Mouse (Mus musculus) midbrain, embryonic 16.5 days (tissue): ENCODE measurements at regions not wholly inside any gene's neighbourhood (a gene's known extent, or its start where the extent isn't known, plus 50 kb on each side); places are given as distances from the start of the nearest gene placed in this dataset.
A peak's percentile ranks its signal among the peaks of the same experiment; 100 is the strongest.

Source experiments
- ATAC-seq: fragments of 200-750 bp; cut with Nextera tagmentation; 2 replicates; pipeline ENCODE4 v1.8.0; 2017; ENCODE audit warnings: moderate TSS enrichment
- H3K27ac ChIP-seq: fragments of 300-500 bp; sonication (generic); 2 replicates; pipeline ENCODE4 v1.5.1; 2014; ENCODE audit warnings: mild to moderate bottlenecking, low read length, mixed read lengths
- H3K27me3 ChIP-seq: fragments of 300-500 bp; sonication (generic); 2 replicates; pipeline ENCODE4 v1.6.1; 2014; ENCODE audit warnings: low read depth, low read length, mixed read lengths; ENCODE audit not compliant: control insufficient read depth, insufficient read depth
- H3K36me3 ChIP-seq: fragments of 300-500 bp; sonication (generic); 2 replicates; pipeline ENCODE4 v1.6.1; 2014; ENCODE audit warnings: mild to moderate bottlenecking, low read length, moderate library complexity, mixed read lengths; ENCODE audit not compliant: control insufficient read depth, insufficient read depth
- H3K4me1 ChIP-seq: fragments of 300-500 bp; sonication (generic); 2 replicates; pipeline ENCODE4 v1.6.1; 2014; ENCODE audit warnings: mild to moderate bottlenecking, low read length, mixed read lengths; ENCODE audit not compliant: control insufficient read depth, insufficient read depth
- H3K4me2 ChIP-seq: fragments of 300-500 bp; sonication (generic); 2 replicates; pipeline ENCODE4 v1.6.1; 2014; ENCODE audit warnings: mild to moderate bottlenecking, low read length, mixed read lengths
- H3K4me3 ChIP-seq: fragments of 300-500 bp; sonication (generic); 2 replicates; pipeline ENCODE4 v1.5.1; 2014; ENCODE audit warnings: low read depth, mild to moderate bottlenecking, low read length, moderate library complexity, mixed read lengths
- H3K9ac ChIP-seq: fragments of 300-500 bp; sonication (generic); 2 replicates; pipeline ENCODE4 v1.6.1; 2014; ENCODE audit warnings: low read depth, low read length, mixed read lengths
- H3K9me3 ChIP-seq: fragments of 300-500 bp; sonication (generic); replicated peaks from 2 replicates; pipeline ENCODE4 v1.6.1; 2014; ENCODE audit warnings: mild to moderate bottlenecking, low read length, mixed read lengths; ENCODE audit not compliant: control insufficient read depth, poor library complexity, severe bottlenecking
- whole genome bisulfite sequencing: fragments of 180-500 bp; shearing (Covaris S2); extraction: QIAGEN DNeasy Blood & Tissue Kit; methylation state at CpG from one replicate; pipeline ENCODE4 v1.1.7; 2014; 5-methylcytosine and 5-hydroxymethylcytosine counted together

DNA sequence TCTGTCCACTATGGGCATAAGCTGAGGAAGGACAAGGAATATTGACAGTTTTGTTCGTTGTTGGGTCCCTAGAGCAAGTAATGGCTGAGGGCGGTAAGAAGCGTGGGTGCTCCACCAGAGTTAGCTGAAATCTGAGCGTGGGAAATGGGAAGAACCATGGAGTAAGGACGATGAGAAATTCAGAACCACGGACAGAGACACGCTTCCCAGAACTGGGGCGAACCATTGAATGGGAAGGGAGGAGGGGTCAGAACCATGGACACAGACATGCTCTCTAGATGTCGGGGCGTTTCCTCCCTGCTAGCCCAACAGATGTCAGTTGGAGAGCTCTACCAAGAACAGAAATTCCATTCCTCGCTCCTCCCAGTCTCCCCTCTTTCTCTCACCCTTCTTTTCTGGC lies 238.2 kb upstream of the Srrm4 start:
- ATAC-seq = no peak
- Histone ChIP-seq H3K4me3 (no peak overlapping the region), H3K4me1 (no peaks in the 10 kb centered on the region), H3K9me3 (no peaks in the 10 kb centered on the region), H3K27me3 (no peaks in the 10 kb centered on the region), H3K4me2 (no peak overlapping the region), H3K36me3 (no peaks in the 10 kb centered on the region), H3K9ac (no peak overlapping the region), H3K27ac (no peak overlapping the region)
- 17% methylated on average over 11 of the region's 11 CpGs for WGBS

DNA sequence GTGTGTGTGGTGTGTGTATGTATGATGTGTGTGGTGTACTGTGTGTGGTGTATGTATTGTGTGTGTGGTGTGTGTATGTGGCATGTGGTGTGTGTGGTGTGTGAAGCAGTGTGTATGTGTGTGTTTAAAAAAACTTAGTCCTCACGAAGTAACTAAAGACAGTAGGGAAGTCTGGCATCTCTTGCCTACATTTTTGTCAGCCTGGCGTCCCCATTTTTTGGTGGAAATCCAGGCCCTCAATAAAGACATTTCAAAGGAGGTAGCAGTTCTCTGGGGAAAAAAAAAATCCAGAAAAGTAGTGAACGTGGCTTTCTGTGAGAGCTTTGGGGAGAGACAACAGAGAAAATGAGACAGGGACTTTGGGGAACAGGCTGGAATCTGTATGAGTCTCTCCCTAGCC lies 231.6 kb upstream of the Srrm4 start:
- 77% methylated on average over 3 of the region's 3 CpGs for WGBS

GRCm38 (mm10) chr5:116822141-116822540 lies 230.5 kb upstream of the Srrm4 start:
- peak; percentile 80 for ATAC-seq
- peak overlapping the region; percentile 76 for H3K27ac ChIP-seq

More for the DNA sequence above, 231.6 kb upstream of the Srrm4 start:
- H3K4me1 ChIP-seq = peaks cover 10% of the 10 kb centered on the region
- H3K4me3 ChIP-seq = no peak overlapping the region
- H3K36me3 ChIP-seq = no peaks in the 10 kb centered on the region
- H3K9me3 ChIP-seq = no peaks in the 10 kb centered on the region
- no peaks in the 10 kb centered on the region for H3K27me3 ChIP-seq
- ATAC-seq = 0 out of 2 replicates have a peak, but pooled peaks have one; percentile 14
- no peak overlapping the region for H3K9ac ChIP-seq
- no peak overlapping the region for H3K4me2 ChIP-seq
- no peak overlapping the region for H3K27ac ChIP-seq

DNA sequence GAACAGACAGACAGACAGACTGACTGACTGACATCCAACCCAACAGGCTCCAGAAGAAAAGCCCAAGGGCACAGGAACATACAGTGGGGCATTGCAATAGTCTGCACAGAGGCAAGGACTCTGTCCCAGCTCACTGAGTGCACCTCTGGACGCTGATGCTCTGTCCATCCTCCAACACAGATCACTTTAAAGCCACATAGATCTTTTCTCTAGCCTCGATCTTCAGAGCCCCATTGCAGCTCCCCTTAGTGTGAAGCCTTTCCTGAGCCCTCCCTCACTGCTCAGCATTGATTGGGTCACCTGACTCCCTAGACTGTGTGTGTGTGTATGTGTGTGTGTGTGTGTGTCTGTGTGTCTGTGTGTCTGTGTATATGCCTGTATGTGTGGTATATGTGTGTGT lies 218.2 kb upstream of the Srrm4 start:
- H3K27ac ChIP-seq = peak overlapping the region; percentile 89
- peak; percentile 79 for ATAC-seq
- H3K36me3 ChIP-seq = no peaks in the 10 kb centered on the region
- H3K4me1 ChIP-seq = peaks cover 13% of the 10 kb centered on the region
- peak overlapping the region; percentile 59 for H3K9ac ChIP-seq
- H3K4me2 ChIP-seq = peak overlapping the region; percentile 38
- WGBS = 10% methylated on average over 2 of the region's 2 CpGs
- H3K27me3 ChIP-seq = no peaks in the 10 kb centered on the region
- H3K4me3 ChIP-seq = no peak overlapping the region
- H3K9me3 ChIP-seq = no peaks in the 10 kb centered on the region

More at GRCm38 (mm10) chr5:116822141-116822540, 230.5 kb upstream of the Srrm4 start:
- H3K27me3 ChIP-seq = no peaks in the 10 kb centered on the region
- peaks cover 10% of the 10 kb centered on the region for H3K4me1 ChIP-seq
- 15% methylated on average over 14 of the region's 14 CpGs for WGBS
- no peaks in the 10 kb centered on the region for H3K9me3 ChIP-seq
- H3K4me3 ChIP-seq = no peak overlapping the region
- no peaks in the 10 kb centered on the region for H3K36me3 ChIP-seq
- no peak overlapping the region for H3K4me2 ChIP-seq
- H3K9ac ChIP-seq = peak overlapping the region; percentile 28; the same call in 1 of the 2 replicates

DNA sequence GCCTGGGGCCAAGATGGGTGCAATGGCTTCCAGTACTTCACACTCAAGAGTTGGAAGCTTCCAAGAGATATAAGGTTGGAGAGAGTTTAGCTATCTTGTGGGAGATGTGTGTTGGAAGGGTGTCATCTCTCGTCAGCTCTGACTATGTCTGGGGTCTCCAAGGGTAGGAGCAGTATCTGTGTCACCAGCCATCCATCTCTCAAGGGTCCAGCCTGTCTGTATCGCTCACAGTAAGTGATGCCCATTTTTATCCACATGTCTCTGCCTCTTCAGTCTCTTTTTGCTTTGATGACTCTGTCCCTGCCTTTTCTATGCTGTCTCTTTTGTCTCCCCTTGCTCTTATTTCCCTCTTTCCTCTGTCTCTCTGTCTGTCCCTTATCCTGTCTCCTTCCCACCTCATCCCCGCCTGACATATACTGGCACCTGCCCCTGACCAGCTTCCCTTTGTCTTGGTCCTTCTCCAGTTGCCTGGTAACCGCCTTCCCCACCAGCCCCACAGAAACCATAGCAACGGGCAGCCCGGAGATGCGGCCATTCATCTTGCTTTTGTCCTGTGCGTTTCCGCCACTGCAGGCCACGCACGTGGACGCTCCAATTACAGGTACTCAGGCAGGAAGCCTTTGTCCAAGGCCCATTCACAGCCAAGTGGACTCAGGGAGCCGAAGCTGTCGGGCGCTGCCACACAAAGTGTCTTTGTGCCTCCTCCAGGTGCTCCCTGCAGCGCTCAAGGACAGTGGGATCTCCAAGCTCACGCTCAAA lies 217.6 kb upstream of the Srrm4 start:
- H3K27me3 ChIP-seq = no peaks in the 10 kb centered on the region
- peak; percentile 93 for ATAC-seq
- H3K4me3 ChIP-seq = no peak overlapping the region
- H3K4me1 ChIP-seq = peaks cover 13% of the 10 kb centered on the region
- peak overlapping the region; percentile 89 for H3K27ac ChIP-seq
- 8% methylated on average over 17 of the region's 17 CpGs for WGBS
- H3K4me2 ChIP-seq = peak overlapping the region; percentile 38
- no peaks in the 10 kb centered on the region for H3K36me3 ChIP-seq
- H3K9me3 ChIP-seq = no peaks in the 10 kb centered on the region
- H3K9ac ChIP-seq = peak overlapping the region; percentile 59

DNA sequence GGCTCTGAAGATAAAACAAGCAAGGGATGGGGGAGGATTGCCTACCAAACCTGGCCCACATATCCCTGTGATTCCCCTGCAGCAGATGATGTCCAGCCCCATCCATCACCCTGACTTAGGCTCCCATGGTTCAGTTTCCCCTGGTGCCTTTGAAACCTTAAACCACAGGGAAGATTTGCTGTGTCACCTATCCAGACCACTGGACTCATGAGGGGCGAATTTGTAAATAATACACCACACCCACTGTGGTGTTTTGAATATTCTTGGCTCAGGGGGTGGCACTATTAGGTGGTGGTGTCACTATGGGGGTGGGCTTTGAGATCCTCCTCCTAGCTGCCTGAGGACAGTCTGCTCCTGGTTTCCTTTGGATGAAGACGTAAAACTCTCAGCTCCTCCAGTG lies 205.8 kb upstream of the Srrm4 start:
- no peaks in the 10 kb centered on the region for H3K36me3 ChIP-seq
- no peak overlapping the region for H3K4me3 ChIP-seq
- H3K9me3 ChIP-seq = no peaks in the 10 kb centered on the region
- H3K9ac ChIP-seq = no peak overlapping the region
- no peak overlapping the region for H3K4me2 ChIP-seq
- no peak for ATAC-seq
- no peak overlapping the region for H3K27ac ChIP-seq
- peaks cover 16% of the 10 kb centered on the region for H3K4me1 ChIP-seq
- WGBS = 43% methylated on average over 2 of the region's 2 CpGs
- no peaks in the 10 kb centered on the region for H3K27me3 ChIP-seq

GRCm38 (mm10) chr5:116795169-116795568 lies 203.6 kb upstream of the Srrm4 start:
- Histone ChIP-seq H3K4me3 (no peak overlapping the region), H3K27me3 (no peaks in the 10 kb centered on the region), H3K4me1 (peaks cover 16% of the 10 kb centered on the region), H3K9ac (no peak overlapping the region), H3K27ac (peak overlapping the region; percentile 73), H3K36me3 (no peaks in the 10 kb centered on the region), H3K9me3 (no peaks in the 10 kb centered on the region), H3K4me2 (no peak overlapping the region)
- peak; percentile 80 for ATAC-seq
- WGBS = 17% methylated on average over 5 of the region's 5 CpGs

GRCm38 (mm10) chr5:116790419-116790818 lies 198.8 kb upstream of the Srrm4 start:
- H3K36me3 ChIP-seq = no peaks in the 10 kb centered on the region
- no peaks in the 10 kb centered on the region for H3K9me3 ChIP-seq
- no peak overlapping the region for H3K4me3 ChIP-seq
- H3K4me1 ChIP-seq = peaks cover 8% of the 10 kb centered on the region
- no peak overlapping the region for H3K9ac ChIP-seq
- no peak for ATAC-seq
- WGBS = 65% methylated on average over 8 of the region's 8 CpGs
- H3K4me2 ChIP-seq = no peak overlapping the region
- no peaks in the 10 kb centered on the region for H3K27me3 ChIP-seq
- H3K27ac ChIP-seq = no peak overlapping the region

- Histone ChIP-seq H3K4me1 (peaks cover 3% of the 10 kb centered on the region; the same call in 1 of the 2 replicates), H3K4me3 (no peak overlapping the region), H3K9ac (no peak overlapping the region), H3K27me3 (no peaks in the 10 kb centered on the region), H3K27ac (no peak overlapping the region), H3K36me3 (no peaks in the 10 kb centered on the region), H3K9me3 (no peaks in the 10 kb centered on the region), H3K4me2 (no peak overlapping the region)
- WGBS = 87% methylated on average over 9 of the region's 9 CpGs
- ATAC-seq = no peak
Measured at GRCm38 (mm10) chr5:116789859-116790258, 198.2 kb upstream of the Srrm4 start.
